Mouse (Mus musculus) frontal cortex, adult 2 months (tissue): ENCODE measurements at regions not wholly inside any gene's neighbourhood (a gene's known extent, or its start where the extent isn't known, plus 50 kb on each side); places are given as distances from the start of the nearest gene placed in this dataset.
A peak's percentile ranks its signal among the peaks of the same experiment; 100 is the strongest.
"Not testable (repeated sequence)": the region's sequence is repeated elsewhere in the genome, so short reads cannot be mapped to it uniquely, and the experiment has no call there.

Experiments
- DNase-seq, 2 experiments: peaks; one replicate each; pipeline ENCODE4 v3.0.0; 2022; ENCODE audit warnings: low spot score in 1 of 2; ENCODE audit errors: extremely low spot score in 1 of 2

DNA sequence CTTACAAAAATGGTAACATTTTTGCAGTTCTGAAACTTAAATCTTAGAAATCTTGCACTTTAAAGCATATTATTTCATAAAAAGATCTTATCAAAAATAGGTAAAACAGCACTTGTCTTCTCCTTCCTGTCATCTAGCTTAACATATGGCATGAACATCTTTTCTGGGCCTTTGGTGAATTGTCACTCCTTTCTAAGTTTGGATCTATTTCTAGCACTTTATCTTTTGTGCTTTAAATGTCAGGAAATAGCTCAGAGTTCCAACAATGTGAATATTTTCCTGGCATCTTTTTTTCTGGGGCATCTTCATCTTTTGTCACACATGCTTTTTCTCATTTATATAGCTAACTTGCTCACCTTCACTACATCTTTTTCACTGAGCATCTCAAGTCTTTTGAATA lies 527.4 kb upstream of the Gm5150 start:
- peak in 1 of 2 experiments; percentile 59 for DNase-seq

DNA sequence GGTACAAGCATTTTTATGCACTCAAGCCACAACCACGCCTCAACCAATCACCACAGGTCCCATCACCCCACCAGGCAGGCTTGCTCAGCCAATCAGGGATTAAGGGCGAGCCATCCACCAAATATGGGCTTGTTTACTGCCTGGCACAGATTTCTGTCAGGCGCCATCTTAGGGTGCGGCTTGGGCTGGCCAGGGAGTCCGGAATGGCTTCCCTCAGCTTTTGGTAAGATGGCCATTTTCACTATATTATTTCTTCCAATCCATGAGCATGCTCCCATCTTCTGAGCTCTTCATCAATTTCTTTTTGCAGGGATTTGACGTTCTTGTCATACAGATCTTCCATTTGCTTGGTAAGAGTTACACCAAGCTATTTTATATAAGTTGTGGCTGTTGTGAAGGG lies 521.3 kb upstream of the Gm5150 start:
- not testable (repeated sequence) for DNase-seq

DNA sequence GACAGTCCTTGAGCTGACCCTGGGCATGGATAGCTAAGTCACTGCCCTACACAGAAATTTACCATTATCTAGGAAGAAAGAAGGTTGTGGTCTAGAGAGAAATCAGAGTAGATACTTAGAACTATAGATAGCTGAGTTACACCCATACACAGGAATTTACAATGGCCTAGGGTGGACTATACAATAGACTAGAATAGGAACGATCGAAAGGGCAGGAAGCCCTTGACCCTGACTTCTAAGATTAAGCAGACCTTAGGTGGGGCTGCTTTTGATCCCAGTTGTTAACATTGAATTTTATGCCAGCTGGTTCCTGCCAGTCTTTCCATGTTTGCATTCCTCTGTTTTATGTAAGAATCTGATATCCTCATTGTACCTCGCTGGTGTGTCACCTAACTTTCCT lies 482.2 kb upstream of the Gm5150 start:
- not testable (repeated sequence) for DNase-seq

DNA sequence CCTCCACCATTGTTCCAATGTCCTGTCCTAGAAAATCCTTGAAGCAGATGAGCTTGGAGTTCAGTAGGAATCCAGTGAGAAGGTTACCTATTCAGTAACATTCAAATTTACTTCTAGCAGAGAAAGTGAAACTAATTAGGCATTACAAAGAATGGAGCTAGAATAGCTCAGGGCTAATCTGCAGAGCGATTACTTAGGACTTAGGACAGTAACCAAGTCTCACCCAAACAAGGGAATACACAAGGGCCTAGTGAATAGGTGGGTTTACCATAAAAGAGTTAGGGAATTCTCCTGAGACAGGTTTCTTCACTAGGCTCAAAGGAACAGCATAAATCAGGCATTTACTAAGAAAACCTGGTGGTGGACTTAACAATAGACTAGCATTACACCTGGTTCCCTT lies 476.5 kb upstream of the Gm5150 start:
- no peak for DNase-seq

DNA sequence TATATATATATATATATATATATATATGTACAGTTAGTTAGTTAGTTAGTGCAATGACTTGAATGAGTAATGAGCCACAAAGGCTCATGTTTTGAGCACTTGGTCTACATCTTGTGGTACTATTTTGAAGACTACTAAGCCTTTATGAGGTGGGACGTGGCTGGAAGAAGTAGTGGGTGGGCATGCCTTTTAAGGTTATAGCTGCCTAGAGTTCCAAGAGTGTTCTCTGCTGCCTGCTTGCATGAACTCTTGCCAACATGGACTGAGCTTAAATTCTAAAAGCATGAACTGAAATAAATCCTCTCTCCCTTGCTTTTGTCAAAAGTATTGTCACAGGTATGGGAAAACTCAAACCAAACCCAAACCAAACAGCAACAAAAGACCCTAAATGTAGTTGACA lies 465.1 kb upstream of the Gm5150 start:
- peak in 1 of 2 experiments; percentile 18 for DNase-seq

DNA sequence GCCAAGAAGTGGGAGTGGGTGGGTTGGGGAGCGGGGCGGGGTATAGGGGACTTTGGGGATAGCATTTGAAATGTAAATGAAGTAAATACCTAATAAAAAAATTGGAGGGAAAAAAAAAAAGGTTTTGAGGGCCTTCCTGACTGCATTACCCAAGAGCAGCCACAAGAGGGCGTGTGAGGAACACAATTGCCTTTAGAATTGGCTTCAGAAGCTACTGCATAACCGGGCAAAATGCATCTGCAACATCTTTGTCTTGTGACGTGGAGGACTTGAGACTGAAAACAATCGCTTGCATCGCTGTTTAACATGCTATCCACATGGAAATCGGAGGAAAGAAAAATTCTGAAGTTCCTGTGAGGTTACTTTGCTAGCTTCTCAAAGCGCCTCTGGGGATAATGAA lies 460.2 kb upstream of the Gm5150 start:
- DNase-seq, result peak; percentile 67 to 88

DNA sequence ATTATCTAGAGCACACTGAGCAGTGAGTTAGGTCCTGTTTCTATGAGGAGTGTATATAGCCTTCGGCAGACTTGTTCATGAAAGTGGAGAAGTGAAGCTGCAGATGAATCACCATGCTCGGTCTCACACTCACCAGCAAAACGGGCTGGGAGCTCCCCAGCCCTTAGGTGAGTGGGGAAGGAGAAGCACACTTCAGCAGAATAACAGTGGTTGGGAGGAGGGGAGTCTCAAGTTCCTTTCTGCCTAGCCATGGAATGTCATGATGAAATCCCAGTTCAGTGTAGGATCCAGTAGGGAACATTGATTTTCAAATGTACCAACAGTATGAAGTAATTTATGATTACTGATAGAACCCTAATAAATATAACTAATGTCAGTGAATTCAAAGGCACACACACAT lies 459.1 kb upstream of the Gm5150 start:
- DNase-seq, result no peak

DNA sequence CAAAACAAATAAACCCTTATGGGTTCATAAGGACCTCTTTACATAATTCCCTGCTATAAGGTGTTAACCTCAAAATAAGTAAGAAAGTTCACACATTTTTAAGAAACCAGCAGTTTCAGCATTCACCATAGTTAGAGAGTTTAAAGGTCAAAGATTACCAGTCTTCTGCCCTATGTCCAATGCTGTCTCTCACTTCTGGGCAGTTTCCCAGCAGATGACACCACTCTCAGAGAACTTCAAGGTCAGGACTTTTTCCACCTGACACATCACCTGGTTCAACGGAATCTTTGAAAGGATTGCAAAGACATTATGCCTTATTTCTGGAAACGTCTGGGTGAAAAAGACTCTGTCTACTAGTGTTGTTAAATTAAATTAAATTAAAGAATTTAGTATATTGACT lies 458.1 kb upstream of the Gm5150 start:
- no peak for DNase-seq

DNA sequence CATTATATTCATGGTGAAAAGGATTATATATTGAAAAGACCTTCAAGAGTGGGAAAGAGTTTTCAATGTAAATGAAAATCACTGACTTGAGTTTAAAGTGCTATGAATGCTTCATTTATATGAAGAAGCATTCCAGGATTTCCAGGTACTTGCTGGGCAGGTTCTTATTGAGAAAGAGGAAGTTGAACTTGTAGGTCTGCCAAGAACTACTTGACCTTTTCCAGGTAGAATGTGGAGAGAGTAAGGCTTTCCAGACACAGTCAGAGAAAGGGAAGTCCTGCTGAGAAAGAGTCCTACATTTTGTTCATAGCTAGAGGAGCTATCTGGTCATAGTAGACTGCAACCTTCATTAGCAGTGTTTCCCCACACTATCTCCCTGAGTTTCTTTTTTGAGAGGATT lies 426.8 kb upstream of the Gm5150 start:
- no peak for DNase-seq

DNA sequence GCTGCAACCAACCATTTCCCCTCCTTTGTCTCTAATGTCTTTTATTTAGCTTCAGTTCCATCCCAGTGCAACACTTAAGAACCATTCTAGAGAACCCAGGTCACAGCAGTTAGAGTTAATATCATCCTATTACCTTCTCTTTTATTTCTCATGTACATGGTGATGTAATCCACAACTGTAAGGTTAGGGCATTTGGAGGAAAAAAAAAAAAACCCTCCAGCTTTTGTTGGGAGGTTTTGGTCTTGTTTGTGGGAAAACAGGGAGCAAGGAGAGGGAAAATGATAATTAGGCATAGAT lies 425.5 kb upstream of the Gm5150 start:
- no peak for DNase-seq

DNA sequence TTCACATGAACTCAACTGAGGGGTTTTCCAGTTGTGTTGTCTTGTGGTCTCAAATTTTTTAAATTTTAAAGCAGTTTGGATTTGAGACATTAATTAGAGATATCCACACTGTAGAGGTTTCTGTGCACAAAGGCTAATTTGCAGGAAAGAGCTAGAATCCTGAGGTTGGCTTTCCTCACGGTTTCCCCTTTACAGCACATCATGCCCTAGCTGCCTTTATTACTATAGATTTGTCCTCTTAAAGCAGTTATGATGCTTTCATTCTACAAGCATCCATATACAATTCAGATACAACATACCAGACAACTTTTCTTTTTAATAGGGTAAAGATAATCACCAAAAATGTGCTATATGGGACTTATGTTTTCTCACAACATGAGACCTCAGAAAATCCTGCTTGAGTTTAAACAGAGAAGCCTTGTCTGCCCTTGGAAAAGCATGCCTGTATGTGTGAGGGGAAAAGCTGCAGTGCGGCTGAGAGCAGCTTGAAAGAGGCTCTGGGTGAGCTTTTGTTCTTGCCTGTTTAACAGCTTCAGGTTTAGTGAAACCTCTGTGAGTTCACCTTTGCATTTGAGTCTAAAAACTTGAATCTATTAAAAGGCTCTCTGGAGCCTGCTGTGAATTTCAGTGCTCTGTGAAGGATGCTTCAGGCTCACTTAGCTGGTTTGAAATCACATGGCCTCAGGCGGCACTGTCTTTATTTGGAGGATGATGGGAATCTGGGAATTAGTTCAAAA lies 425.0 kb upstream of the Gm5150 start:
- DNase-seq, result no peak
